Mouse (Mus musculus) kidney, adult 2 months (tissue): ENCODE data around the gene Herc4.

Source experiments
- CTCF ChIP-seq: fragments of 200-500 bp; conservative IDR thresholded peaks from 2 replicates; pipeline ENCODE4 v1.5.1; 2011; ENCODE audit warnings: low read depth, mild to moderate bottlenecking, control low read depth, low read length, moderate library complexity, mixed read lengths; ENCODE audit not compliant: insufficient read depth, insufficient read length
- POLR2A ChIP-seq: fragments of 200-500 bp; IDR thresholded peaks from one replicate; pipeline ENCODE4 v1.6.1; 2011; ENCODE audit warnings: low read depth, low read length, control low read depth

DNA sequence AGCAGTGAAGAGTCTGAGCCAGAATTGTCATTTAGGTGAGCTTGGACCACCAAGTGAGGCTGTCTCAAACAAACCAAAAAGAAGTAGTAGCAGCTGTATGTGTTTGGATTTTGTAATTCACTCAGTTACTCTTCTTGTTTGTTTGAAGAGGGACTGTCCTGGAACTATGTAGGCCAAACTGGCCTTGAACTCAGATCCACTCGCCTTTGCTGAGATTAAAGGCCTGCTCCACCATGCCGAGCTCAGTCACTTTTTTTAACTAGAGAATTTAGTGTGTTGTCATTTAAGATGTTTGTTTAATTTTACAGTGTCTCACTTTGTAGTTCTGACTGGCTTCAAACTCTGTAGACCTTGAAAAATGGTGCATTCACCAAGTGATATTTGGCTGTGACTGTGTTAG is 24.3 kb downstream of the Herc4 start:
- no peak for TF ChIP-seq CTCF
- no peak for TF ChIP-seq POLR2A
